Mouse (Mus musculus): Measurements from ENCODE around the gene Rab1b. TPM values are rescaled to one million over a fixed set of nuclear protein-coding genes. Genes with fewer than 3 reads are reported as not detected.

The Rab1b gene
- total RNA-seq (2023), result 130 and 138 TPM in 2 replicates

GRCm38 (mm10) chr19:5106731-5107191 lies at the start of gene Rab1b:
TSS of gene Rab1b (minus strand) at chr19:5107072.

GRCm38 (mm10) chr19:5118384-5118698 lies 11.5 kb upstream of the Rab1b start, which contains the start of gene Klc2:
TSS of gene Klc2 (minus strand) at chr19:5118560.

GRCm38 (mm10) chr19:5098363-5099143 lies 8.3 kb downstream of the Rab1b start, which contains the start of gene Cnih2:
TSS of gene Cnih2 (minus strand) at chr19:5098521.

GRCm38 (mm10) chr19:5087884-5088728 lies 18.8 kb downstream of the Rab1b start, which contains the start of gene Yif1a:
TSS of gene Yif1a (plus strand) at chr19:5088538.

GRCm38 (mm10) chr19:5085145-5085863 lies 21.6 kb downstream of the Rab1b start, which contains the start of gene Tmem151a:
TSS of gene Tmem151a (minus strand) at chr19:5085531.

GRCm38 (mm10) chr19:5067867-5068569 lies 38.9 kb downstream of the Rab1b start, which contains the start of gene Cd248:
TSS of gene Cd248 (plus strand) at chr19:5068078.

GRCm38 (mm10) chr19:5050047-5050905 lies 56.6 kb downstream of the Rab1b start, which contains the start of gene Rin1:
TSS of gene Rin1 (plus strand) at chr19:5050481.

Other genes starting within 250 kb of the Rab1b start
- not detected in 2 replicates for gene Actn3, start 229.2 kb downstream of the Rab1b start, total RNA-seq (2023)
- gene Zdhhc24, start 228.4 kb downstream of the Rab1b start, total RNA-seq (2023), result 2.9 and 5.0 TPM in 2 replicates
- gene Bbs1, start 200.4 kb downstream of the Rab1b start, total RNA-seq (2023), result 0.29 TPM in 1 of 2 replicates, not detected in the other
- gene Dpp3, start 178.8 kb downstream of the Rab1b start, total RNA-seq (2023), result 49.8 and 60.7 TPM in 2 replicates
- gene Peli3, start 163.9 kb downstream of the Rab1b start, total RNA-seq (2023), result not detected in 2 replicates
- 7.8 and 9.4 TPM in 2 replicates for gene Mrpl11, start 144.9 kb downstream of the Rab1b start, total RNA-seq (2023)
- gene Npas4, start 116.8 kb downstream of the Rab1b start, total RNA-seq (2023), result not detected in 2 replicates
- gene Slc29a2, start 83.2 kb downstream of the Rab1b start, total RNA-seq (2023), result 0.88 and 2.3 TPM in 2 replicates
- 3.5 and 3.9 TPM in 2 replicates for gene B4gat1, start 68.2 kb downstream of the Rab1b start, total RNA-seq (2023)
- 0.32 TPM in 1 of 2 replicates, not detected in the other for gene AC124502.3, start 68.2 kb downstream of the Rab1b start, total RNA-seq (2023)
- gene Brms1, start 65.7 kb downstream of the Rab1b start, total RNA-seq (2023), result 48.6 and 55.1 TPM in 2 replicates
- 1.6 and 3.1 TPM in 2 replicates for gene Rin1, start 56.6 kb downstream of the Rab1b start, total RNA-seq (2023)
- not detected in 2 replicates for gene Cd248, start 39.0 kb downstream of the Rab1b start, total RNA-seq (2023)
- 0.13 and 0.14 TPM in 2 replicates for gene Tmem151a, start 21.5 kb downstream of the Rab1b start, total RNA-seq (2023)
- 10.0 and 14.1 TPM in 2 replicates for gene Yif1a, start 18.5 kb downstream of the Rab1b start, total RNA-seq (2023)
- 0.93 and 1.0 TPM in 2 replicates for gene Cnih2, start 8.6 kb downstream of the Rab1b start, total RNA-seq (2023)
- gene Klc2, start 11.5 kb upstream of the Rab1b start, total RNA-seq (2023), result 10.9 and 15.3 TPM in 2 replicates
- gene Pacs1, start 166.0 kb upstream of the Rab1b start, total RNA-seq (2023), result 101 and 135 TPM in 2 replicates
- 206 and 260 TPM in 2 replicates for gene Sf3b2, start 188.4 kb upstream of the Rab1b start, total RNA-seq (2023)
- not detected in 2 replicates for gene Gal3st3, start 191.3 kb upstream of the Rab1b start, total RNA-seq (2023)
- gene Catsper1, start 228.7 kb upstream of the Rab1b start, total RNA-seq (2023), result not detected in 2 replicates
- not detected in 2 replicates for gene Cst6, start 242.5 kb upstream of the Rab1b start, total RNA-seq (2023)

Measured in neutrophil, adult 65 days (primary cell).